Mouse (Mus musculus): Measurements from ENCODE around the gene Hspa4l. TPM values are rescaled to one million over a fixed set of nuclear protein-coding genes. Genes with fewer than 3 reads are reported as not detected.

Gene Hspa4l
- 10 to 100 TPM; 24.4 to 29.4 TPM for polyA plus RNA-seq (2017; shearing (Covaris generic))

DNA sequence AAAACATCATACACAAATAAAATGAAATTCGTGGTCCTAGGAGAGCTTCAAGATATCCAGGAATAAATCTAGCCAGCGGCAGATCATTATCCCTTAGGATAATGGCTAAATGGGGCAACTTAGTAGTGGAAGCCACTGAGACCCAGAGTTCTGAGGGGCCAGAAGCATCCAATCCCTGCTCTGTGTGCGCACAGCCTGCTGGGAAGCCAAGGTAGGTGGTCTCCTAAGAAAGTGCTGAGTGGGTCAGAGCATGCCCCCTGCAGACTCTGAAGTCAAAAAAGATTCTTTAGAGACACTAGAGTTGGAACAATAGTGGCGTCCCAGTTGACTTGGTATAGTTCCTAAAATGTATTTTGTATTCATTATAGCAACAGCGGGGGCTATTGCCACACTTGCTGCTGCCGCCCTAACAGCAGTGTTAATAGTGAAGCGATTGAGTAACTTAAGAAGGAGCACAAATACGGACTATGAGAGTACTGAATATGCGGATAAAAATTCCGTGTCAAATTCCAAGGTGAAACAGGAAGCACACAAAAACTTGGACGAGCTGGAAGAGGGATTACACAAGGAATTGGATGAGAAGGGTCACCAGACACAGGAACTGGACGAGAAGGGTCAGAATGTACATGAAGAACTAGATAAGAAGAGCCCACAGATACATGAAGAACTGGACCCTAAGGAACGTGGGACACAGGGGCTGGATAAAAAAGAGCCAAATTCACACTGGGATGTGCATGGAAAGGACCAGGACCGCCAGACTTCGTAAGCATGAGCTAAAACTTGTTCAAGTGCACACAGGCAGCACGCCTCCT lies at the start of gene Hspa4l:
TSS of gene Hspa4l (plus strand) at position 472 of the 812 bp plus-strand sequence.
- ATAC-seq: no peak

DNA sequence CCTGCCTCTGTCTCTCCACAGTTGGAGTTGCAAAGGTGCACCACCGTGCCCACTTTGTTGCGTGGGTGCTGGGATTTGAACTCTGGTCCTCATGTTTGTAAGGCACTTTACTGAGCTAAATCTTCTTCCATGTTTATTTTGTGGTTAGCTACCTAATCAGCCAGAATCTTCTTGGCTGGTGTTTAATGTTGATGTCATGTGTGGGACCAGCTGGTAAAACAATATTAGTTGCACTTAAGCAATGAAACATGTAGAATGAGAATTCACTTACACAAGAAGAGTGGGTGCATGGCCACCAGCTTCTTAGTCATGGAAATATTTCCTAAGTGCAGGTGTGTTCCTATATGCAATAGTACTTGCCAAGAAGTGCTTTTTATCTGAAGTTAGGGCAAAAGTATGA lies 49.1 kb upstream of the Hspa4l start:
- ATAC-seq: no peak

DNA sequence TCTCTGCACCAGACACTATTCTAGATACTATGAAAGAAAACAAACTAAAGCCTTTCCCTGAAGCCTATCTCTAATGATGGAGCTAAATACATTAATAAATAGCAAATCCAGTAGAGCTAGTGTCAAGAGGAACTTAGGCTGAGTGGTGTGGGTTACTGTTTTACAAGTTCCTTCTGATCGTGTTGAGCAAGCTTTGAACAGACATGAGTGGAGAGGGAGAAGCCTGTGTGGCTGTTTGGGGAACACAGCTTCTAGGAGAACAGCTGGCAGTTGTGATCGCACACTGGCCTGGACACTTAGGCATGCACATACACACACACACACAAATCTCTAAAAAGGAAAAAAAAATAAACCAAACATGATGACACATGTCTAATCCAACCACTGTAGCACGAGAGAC lies 45.5 kb upstream of the Hspa4l start:
- ATAC-seq: no peak

DNA sequence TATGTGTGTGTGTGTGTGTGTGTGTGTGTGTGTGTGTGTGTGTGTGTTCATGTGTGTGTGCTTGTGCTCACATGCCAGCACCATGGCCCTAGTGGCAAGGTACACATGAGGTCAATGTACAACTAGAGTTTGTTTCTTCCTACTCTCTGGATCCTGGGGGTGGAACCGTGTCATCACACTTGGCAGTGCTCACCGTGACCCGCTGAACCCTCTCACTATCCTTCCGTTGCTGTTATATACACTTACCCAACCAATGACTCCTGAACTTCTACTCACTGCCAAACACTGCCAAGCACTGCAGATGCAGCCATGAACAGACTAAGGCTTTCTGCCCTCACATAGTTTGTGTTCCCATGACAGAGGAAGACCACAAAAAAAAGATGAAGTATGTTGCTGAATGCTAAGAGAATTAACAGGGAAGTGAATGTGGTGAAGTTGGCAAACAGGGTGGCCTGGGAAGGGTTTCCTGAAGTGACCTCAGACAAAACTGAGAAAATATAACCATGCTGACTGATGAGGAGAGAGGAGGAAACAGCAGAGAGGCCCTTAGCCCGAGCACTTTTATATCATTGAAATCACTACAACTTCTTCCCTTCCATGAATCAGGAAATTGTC lies 39.4 kb upstream of the Hspa4l start:
- no peak for ATAC-seq

DNA sequence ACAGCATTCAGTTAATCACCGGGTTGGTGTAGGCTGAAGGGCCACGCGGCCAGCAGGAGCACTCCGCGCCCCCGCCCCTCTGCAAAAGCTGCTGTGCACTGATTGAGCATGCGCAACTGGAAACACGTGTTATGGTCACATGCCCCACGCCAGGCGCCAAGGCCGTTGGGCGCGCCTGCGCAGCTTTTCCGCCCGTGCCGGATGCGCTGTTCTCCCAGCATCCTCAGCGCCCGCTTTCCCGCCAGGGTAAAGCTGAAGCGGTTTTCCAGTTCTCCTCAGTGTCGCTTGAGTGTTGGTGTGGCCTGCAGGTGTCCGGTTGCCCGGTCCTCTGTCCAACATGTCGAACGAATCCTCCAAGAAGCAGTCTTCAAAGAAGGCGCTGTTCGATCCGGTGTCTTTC lies 35.6 kb upstream of the Hspa4l start, which contains the start of gene Slc25a31:
TSS of gene Slc25a31 (plus strand) at position 201 of the 400 bp plus-strand sequence.
- no peak for ATAC-seq

DNA sequence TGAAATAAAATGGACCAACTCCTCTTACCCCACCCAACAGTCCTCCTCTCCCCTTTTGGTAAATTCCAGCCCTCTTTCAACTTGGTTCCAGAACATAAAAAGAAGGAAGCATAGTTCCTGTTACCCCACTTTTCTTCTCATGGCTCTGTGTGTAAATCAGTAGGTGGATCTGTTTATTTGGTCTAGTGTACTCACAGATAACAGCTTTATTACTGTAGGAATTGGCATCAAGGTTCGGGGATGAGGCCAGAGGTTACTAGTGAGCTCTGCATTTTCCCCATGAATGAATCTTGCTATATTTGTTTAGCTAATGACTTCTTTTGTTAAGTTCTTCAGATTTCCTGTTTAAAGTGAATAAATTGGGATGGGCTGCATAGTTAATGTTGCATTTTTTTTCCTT lies 28.2 kb upstream of the Hspa4l start:
- no peak for ATAC-seq

DNA sequence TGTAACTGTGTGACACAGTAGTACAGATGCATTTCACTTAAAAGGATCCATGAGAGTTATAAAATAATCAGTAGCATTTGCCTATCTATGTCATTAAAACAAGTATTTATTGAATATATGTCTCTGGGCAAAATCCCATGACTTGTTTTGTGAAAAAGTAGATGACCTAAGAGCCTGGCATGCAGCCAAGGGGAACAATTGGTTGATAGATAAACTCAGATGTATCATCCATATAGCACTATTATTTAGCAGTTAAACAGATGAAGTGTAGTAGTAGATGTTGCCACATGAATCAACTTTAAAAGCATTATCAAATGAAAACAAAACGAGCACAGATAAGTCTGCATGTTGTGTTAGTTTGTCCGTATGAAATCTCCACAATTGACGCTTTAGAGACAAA lies 25.3 kb upstream of the Hspa4l start:
- ATAC-seq: no peak

DNA sequence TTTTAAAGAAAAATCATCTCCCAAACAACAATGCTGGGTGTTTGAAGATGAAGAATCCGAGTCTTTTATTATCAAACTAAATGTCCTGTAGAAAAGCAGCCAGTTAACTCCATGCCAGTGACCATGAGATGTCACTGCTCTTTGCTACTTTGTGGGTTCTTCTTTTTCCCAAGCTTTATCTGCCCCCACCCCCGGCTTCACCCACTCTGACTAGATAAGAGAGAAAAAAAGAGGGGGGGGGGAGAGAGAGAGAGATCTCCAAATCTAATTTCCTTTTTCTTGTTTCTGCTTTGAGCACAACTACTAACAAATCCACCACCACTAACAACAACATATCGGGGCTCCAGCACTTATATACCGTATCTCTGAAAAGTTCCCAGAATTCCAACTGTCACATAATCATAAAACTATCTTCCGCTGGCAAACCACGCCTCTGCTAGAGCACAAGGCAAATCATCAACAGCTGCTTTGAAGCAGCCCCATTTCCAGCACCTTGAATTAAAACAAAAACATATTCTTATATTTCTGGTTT lies 5.8 kb upstream of the Hspa4l start:
- ATAC-seq: no peak

DNA sequence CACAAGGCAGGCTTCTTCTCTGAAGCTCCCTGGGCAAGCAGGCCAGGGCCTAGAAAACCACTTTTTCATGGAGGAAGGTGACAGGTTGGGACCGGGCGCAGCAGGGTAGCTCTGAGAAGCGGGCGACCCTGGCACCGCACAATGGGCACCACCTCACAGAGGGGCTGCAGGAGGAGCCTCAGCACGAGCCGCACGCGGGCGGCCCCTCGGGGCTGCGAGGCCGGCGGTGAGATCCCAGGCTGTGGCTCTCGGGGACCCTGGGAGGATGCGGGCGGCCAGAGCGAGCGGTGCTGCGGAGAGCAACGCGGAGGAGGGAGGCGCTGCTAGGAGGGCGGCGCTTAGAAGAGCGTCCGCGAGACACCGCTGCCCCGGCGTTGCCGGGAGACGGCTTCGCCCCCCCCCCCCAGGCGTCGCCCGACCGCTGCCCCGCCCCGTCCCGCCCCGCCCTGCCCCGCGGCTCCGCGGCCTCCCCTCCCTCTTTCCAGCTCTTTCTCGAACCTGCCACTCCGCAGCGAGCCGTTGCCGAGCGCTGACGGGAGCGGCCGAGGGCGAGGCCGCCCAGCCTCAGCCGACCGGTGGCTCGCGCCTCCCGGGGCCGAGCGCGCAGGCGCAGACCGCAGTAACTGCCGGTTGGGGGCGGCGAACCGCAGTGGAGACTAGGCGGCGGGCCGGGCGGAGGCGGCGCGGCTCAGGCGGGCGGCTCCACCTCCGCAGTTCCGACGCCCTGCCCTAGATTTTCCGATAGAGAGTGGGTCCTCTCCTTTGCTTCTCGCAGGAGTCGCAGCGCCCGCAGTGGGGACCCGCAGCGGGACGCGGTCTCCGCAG lies 753 bp downstream of the Hspa4l start:
- peak; percentile 74 for ATAC-seq

DNA sequence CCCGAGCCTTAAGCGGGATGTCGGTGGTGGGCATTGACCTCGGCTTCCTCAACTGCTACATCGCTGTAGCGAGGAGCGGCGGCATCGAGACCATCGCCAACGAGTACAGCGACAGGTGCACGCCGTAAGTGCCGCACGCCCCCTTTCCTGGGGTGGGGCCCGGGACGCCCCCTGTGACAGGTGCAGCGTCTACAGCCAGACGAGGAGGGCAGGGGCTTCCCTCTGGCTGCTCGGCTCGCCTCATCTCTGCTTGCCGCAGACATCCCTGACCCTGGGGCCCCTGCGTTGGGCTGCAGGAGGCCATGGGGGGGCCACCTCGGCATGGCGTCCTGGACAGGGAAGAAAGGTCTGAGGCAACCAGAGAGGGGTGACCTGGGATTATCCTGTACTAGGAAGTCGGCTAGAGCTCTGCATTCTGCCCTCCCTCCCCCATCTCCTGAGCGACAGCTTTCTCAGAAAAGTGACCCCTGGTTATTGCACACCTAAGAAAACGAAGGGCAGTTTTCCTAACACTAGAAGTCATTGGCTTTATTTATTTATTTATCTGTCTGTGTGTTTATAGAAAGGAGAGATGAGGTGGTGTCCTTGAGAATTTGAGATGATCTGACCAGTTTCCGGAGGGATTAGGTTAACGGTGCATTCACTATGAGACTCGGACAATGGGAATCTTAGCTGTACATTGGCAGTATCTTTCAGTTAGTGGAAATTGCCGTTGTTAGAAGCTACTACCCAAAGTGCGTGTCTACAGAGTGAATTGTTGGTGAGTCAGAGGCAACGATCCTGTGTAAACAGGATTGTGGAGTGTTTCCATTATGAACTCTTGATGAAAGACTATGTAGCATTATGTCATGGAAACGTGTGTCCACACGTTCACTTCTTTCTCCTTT lies 1.6 kb downstream of the Hspa4l start:
- ATAC-seq: peak; percentile 64

DNA sequence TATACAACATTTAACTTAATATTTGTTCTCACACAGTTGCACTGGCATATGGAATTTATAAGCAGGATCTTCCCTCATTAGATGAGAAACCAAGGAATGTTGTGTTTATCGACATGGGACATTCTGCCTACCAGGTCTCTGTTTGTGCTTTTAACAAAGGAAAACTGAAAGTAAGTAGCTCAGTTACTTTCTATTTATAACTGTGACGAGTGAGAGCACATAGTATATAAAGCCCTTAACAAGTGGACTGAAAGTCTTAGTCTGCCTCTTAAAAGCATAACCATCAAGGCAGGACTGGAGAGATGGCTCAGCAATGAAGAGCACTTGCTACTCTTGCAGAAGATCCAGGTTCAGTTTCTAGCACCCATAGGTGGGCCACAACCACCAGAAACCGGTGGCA lies 16.5 kb downstream of the Hspa4l start:
- peak; percentile 86 for ATAC-seq

DNA sequence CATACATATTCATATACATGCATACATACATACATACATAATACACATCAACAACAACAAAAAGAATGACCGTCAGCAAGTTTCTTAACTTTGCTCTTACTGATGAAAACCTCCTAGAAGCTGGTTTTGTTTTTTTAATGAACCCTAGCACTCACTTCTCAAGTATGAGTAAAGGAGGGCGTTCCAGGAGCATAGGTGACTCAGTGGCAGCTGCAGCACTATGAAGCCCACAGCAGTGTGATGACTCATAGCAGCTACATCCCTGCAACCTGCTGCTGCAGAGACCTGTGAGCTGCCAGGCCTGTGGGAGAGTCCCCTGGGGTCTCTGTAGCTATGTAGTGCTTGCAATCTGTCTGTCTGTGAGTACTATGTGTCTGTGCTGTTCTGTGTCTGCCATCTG lies 17.0 kb downstream of the Hspa4l start:
- ATAC-seq: peak; percentile 63

DNA sequence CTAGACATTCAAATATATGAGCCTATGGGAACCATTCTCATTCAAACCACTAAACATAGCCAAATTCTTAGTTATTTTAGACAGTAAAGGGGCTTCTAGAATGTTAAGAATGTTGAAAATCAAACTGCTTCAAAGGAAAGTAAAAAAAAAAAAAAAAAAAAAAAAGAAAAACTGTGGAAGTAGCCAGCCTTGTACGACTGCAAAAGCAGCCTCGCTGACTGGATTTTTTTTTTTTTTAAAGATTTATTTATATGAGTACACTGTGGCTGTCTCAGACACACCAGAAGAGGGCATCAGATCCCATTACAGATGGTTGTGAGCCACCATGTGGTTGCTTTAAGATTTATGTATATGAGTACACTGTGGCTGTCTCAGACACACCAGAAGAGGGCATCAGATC lies 49.5 kb downstream of the Hspa4l start:
- ATAC-seq: no peak

DNA sequence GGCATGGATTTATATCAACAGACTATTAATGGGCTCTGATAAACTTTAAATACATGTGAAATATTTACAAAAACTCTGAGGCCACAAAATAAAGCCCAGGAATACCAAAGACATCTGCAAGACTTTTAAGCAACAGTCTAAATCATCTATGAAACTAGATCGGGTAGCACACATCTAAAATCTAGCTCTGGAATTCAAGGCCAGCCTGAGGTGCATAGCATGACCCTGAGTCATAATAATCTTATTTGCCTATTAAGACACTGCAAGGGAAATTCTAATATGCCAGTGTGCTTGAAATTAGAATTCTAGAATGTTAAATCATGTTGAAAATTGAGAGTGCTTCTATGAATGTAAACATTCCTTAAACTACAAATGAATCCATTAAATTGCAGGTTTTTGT lies 53.8 kb downstream of the Hspa4l start:
- no peak for ATAC-seq

DNA sequence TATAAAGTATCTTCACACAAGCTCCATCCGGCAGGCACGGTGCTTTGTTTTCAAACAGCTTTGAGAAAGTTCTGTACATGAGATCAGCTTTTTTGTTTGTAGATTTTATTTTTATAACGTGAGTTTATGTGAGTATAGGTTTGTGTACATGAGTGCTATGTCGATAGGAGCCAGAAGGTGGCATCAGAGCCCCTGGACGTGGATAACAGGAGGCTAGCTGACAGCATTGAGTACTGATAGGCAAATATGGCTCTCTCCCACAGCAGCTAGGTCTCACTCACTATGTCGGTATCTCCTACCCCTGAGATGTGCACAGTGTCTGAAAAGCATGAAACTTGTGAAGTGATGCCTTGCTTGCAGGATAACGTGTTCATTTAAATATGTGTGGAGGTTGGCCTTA lies 54.2 kb downstream of the Hspa4l start:
- peak; percentile 33 for ATAC-seq

DNA sequence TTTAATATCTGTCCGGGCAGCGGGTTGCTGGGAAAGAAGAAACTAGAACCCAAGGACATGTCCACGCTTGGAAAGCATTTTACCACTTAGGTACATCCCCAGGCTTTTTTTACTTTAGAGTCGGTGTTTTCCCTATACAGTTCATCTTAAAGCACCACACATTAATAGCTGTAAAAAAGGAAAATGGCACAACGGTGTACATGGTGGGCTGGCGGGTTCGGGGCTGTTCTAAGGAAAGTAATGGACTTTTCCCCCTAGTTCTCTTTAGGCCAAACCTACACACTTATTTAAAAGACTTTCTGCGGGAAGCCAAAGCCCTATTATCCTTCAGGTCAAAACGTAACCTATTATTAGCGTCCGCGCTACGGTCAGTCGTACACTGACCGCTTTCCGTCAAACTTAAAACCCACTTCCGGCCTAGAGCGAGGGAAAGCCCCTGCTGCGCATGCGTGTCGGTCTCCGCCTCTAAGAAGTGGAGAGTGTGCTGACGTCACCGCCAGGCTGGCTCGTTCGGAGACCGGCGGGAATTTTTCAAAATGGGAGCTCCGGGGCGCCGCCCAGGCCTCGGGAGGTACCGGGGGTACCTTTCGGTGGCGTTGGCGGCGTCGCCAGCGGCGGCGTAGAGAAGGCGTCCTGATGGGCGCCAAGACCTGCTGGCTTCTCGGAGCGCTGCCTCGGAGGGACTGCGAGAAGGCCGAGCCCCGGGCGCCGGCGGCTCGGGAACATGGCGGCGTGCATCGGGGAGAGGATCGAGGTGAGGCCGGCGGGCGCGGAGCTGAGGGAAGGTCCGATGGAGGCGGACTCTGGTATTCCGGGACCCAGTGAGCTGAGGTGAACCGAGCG lies 55.5 kb downstream of the Hspa4l start, which contains the start of gene Plk4:
TSS of gene Plk4 (plus strand) at position 490 of the 843 bp plus-strand sequence.
- peak; percentile 91 for ATAC-seq

DNA sequence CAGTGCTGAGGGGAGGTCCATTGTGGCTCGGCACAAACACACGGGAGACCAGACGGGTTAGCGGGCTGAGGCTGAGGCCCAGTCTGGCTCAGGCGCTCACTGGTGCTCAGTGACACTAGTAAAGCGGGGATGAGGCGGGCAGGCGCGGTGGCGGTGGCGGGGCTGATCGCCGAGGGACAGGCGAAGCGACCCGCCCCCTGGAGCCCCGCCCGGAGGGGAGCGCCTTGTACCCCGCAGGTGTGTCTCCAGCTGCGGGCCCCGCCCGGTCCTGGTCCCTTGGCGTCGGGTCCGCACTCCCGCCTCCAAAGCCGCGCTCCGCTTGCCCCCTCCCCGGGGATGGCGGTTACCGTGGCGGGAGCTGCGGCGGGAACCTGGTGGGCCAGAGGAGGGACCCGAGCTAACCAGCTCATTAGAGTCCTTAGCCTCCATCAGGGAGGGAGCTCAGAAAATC lies 56.1 kb downstream of the Hspa4l start:
- ATAC-seq: peak; percentile 32

DNA sequence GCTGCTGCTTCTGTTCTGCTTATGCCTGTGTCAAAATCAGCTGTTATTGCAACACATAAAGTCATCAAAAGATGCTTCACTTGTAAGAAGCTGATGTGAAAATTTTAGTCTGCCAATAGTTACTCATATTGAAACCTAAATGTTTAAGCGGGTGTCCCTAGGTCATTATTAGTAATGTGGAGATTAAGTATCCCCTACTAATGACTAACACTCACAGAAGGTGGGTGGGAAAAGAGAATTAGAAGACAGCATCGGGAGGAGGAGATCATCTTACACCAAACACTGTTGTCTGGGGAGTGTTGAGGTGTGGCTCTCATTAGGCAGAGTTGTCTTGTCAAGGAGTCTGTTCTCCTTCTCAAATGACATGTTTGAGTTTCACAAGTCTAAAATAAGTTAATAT lies 62.6 kb downstream of the Hspa4l start:
- no peak for ATAC-seq

DNA sequence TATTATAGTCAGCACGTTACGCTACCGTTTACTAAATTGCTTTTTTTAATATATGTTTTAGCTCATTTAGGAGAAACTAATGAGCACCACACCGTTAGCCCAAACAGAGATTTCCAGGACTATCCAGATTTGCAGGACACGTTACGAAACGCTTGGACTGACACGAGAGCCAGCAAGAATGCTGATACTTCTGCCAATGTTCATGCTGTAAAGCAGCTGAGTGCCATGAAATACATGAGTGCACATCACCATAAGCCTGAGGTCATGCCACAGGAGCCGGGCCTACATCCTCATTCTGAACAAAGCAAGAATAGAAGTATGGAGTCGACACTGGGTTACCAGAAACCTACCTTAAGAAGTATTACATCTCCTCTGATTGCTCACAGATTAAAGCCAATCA lies 64.4 kb downstream of the Hspa4l start:
- no peak for ATAC-seq

DNA sequence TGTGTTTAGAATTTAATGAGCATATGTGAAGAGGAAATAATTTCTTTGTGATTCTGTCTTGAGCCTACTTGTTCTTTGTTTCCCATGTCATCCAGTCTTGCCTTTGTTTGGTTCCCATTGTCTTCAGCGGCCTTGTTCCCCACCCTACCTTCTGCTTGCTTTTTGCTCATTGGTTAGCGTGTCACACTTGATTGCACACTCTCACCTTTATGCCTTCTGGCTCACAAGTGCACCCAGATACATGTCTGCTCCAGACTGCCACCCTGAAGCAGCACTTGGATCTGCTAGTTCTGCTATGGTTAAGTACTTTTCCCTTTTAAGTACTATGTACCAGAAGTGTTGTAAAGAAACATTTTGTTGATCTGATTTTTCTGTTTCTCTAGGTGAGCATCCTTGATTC lies 65.6 kb downstream of the Hspa4l start:
- ATAC-seq: no peak

DNA sequence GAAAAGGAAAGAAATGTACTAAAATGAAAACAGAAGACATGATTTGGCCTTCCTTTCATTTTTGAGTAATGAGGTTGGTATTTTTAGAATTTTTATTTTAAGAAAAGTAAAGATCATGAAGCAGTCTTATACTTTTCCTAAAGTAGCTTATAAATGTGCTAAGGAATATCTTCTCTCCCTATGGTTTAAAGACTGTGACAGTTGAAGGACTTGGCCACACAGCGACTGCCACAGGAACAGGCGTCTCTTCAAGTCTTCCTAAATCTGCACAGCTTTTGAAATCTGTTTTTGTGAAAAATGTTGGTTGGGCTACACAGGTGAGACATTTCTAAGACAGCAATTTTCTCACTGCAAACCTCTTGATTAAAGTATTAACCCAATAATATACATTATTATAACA lies 69.0 kb downstream of the Hspa4l start:
- no peak for ATAC-seq

All from CD4-positive, CD25-positive, alpha-beta regulatory T cell, adult 4 months (primary cell).